Mouse (Mus musculus): Measurements from ENCODE around the gene Ica1.

Ica1 gene

DNA sequence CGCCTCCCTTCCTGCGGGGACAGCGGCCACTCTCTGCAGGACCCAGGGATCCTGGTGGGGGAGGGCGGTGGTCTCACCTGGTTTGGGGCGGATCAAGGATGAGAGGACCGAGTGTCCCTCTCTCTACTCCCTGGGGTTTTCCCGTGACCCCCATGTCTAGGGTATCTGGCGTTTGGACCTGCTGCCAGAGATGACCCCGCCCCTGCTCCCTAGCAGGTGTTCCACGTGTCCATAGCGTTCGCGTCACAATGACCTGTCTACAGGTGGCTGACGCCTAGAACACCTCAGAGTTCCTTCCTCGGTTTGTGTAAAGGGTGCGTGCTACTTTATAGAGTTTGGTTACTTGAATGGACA is at the start of gene Ica1:
TSS of gene Ica1 (minus strand) at position 193 of the 354 bp plus-strand sequence.
- DNase-seq = peak in 1 of 2 experiments; percentile 46

- no peak for DNase-seq
These were observed 41.6 kb upstream of the Ica1 start for GRCm38 (mm10) chr6:8819866-8820265.

DNA sequence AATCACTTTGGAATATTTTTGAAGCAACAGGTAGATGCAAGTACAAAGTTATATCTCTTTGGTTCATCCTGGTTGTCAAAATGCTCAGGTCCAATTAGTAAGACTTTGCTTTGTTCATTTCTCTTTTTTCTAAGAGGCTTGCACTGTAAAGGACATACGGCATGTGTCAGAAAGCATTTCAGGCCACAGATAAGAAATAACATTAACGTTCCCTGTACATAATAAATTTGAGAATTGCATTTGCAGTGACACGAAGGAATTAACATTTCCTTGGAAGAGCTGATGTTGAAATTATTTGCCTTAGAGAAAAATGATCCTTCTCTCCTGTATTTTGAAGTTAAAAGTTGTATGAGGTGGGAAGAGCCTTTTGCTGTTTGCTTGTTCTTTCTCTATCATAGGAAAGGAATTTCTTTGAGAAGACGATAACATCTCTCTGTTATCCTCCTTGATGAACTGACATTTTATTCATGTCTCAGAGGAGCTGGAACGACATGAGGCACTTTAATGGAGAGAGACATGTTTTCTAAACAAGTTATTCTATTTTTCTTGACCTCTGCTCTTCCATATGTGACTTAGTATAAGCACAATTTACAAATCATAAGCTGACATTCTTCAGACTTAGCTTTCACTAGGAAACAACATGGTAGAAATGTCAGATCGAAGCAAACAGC is 36.2 kb upstream of the Ica1 start:
- DNase-seq = no peak

- DNase-seq = no peak
These were observed 24.4 kb upstream of the Ica1 start for GRCm38 (mm10) chr6:8802561-8803150.

GRCm38 (mm10) chr6:8792385-8792784 is 14.1 kb upstream of the Ica1 start:
- DNase-seq = no peak

DNA sequence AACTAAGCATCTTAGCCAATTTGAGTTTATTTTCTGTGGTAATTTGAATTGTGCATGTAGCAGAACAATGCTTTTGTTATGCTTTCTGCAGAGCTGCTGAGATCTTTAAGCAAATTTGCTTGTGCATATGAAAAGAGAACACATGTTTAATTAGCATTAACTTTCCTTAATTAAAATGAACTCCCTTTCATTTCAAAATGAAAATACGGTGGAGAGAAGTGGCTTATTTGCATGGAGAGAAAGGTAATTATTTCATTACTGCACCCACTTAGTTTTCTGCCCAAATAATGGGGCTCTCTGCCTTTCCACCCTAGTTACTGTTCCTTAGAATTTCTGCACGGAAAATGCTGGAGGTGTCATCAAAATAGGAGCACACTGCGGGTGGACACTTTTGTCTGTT is 13.5 kb upstream of the Ica1 start:
- no peak for DNase-seq

DNA sequence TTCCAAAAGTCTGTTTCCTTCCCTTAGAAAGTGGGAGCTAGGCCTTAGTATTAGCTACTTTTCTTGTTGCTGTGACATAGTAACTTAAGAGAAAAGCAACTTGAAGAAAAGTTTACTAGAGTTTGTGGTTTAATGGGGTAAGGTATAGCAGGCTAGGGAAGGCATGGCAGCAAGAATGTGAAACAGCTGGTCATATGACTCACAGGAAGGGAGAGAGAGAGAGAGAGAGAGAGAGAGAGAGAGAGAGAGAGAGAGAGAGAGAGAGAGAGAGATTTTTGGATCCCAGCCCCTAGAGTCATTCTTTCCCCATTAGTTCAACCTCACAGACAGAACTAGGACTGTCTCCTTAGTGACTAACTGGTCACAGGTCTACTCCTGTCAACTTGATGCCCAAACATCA is 2.3 kb upstream of the Ica1 start:
- DNase-seq = no peak

- DNase-seq = peak; percentile 66 to 71
These were observed 635 bp downstream of the Ica1 start for GRCm38 (mm10) chr6:8777411-8778295.

DNA sequence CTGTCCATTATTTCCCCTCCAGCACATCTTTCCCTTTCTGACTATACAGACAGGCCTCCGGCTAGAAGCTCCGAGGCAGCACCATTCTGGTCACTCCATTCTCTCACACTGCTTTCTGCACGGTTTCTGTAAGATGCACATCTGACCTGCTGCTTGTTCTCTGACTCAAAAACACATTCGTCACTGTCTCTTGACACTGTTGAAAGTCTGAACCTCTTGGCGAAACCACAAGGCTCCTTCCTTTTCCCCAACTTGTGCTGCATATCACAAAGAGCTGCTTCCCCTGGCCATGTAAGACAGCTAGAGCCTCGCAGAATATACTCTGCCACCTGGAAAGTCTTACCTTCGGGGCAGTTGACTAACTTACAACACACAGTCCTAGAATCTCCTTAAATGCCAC is 6.7 kb downstream of the Ica1 start:
- no peak for DNase-seq

- no peak for DNase-seq
These were observed 7.9 kb downstream of the Ica1 start for GRCm38 (mm10) chr6:8770341-8770740.

GRCm38 (mm10) chr6:8769803-8770202 is 8.5 kb downstream of the Ica1 start:
- DNase-seq = no peak

DNA sequence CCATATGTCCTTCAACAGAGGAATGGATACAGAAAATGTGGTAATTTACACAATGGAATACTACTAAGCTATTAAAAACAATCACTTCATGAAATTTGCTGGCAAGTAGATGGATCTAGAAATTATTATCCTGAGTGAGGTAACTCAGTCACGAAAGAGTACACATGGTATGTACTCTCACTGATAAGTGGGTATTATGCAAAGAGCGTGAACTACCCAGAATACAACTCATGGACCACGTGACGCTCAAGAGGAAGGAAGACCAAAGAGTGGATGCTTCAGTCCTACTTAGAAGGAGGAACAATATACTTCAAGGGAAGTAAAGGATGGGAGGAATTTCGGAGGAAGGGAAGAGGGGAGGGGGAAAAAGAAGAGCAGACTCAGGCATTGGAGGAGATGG is 11.6 kb downstream of the Ica1 start:
- DNase-seq = no peak

DNA sequence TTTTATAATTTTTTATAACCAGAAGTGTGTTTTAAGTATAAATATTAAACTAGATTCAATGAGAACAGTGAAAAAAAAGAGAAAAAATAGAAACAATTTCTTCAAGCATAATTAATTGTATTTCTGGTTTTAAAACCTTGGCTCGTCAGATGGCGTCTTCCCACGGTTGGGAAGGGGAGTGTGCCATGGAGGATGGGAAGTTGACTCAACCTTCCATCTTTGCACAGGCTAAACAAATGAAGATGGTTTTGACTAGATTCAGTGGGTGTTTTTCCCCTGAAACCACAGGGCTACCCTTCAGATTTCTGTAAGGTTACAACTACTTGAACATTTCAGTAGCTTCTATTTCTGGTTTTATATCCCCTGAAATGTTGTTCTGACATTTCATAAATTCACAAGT is 12.5 kb downstream of the Ica1 start:
- DNase-seq = no peak

- no peak for DNase-seq
These were observed 13.2 kb downstream of the Ica1 start for GRCm38 (mm10) chr6:8765064-8765463.

DNA sequence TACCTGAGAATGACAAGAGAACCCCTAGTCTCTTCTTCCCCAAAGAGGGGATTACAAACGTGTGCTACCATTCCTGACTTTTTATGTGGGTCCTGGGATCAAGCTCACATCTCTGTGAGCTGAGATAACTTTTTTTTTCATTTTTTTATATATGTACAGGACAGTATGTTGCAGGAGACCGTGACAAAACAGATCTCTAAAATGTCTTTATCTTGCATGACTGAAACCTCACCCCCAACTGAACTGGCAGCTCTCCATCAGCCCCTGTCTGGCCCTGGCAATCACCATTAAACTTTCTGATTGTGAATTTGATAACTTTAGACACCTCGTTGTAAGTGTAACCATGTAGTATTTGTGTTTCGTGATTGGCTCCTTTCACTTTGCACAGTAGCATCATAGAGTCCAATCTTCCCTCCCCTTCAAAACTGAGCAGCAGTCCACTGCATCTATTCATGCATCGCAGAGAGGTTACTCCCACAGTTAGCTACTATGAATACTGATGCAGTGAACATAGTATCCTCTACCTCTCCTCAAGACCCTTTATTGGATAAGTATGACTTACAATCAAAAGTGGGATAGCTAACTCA is 17.5 kb downstream of the Ica1 start:
- DNase-seq = no peak

- no peak for DNase-seq
These were observed 18.4 kb downstream of the Ica1 start for GRCm38 (mm10) chr6:8759901-8760300.

GRCm38 (mm10) chr6:8755760-8756276 is 22.5 kb downstream of the Ica1 start:
- DNase-seq = no peak

- DNase-seq = no peak
These were observed 23.8 kb downstream of the Ica1 start for GRCm38 (mm10) chr6:8754486-8754885.

- DNase-seq = no peak
These were observed 24.6 kb downstream of the Ica1 start for GRCm38 (mm10) chr6:8753723-8754036.

DNA sequence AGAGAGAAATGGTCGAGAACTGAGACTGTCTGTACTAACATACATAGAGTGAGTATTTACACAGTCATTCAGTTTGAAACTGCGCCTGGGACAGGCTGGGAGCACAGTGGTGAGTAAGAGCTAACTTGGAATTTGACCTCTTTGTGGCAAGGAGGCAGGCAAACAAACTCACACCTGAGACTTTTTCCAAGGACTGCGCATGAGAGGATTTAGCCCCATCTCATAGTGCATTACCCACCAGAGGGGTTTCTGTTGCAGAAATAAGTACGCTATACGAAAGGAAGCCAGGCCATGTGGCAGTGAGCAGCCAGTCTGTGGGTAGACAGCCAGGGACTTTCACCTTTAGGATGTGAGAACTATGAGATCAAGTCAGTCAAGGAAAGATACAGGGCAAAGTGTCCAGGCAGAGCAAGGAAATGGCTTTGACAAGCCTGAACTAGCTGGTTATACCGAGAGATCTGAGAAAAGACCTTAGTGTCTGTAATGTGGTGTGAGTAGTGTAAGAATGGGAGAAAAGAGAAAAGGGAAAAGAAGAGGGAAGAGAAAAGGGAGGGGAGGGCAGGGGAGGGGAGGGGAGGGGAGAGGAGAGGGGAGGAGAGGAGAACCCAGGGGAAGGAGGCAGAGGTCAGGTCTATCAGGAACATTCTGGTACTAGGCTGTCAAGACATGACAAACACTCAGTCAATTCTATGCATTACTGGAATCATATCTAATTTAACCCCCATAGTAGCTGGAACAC is 25.1 kb downstream of the Ica1 start:
- no peak for DNase-seq

GRCm38 (mm10) chr6:8744886-8745285 is 33.4 kb downstream of the Ica1 start:
- DNase-seq = no peak

- no peak for DNase-seq
These were observed 34.0 kb downstream of the Ica1 start for GRCm38 (mm10) chr6:8744273-8744785.

GRCm38 (mm10) chr6:8742449-8742848 is 35.8 kb downstream of the Ica1 start:
- DNase-seq = no peak

Measured in cerebellum, postnatal 36 days (tissue).